Mouse (Mus musculus): ENCODE measurements at regions not wholly inside any gene's neighbourhood (a gene's known extent, or its start where the extent isn't known, plus 50 kb on each side); places are given as distances from the start of the nearest gene placed in this dataset.
"Not testable (repeated sequence)": the region's sequence is repeated elsewhere in the genome, so short reads cannot be mapped to it uniquely, and the experiment has no call there.

GRCm38 (mm10) chr10:30416314-30416713, 184.2 kb downstream of the Trmt11 start:
- Histone ChIP-seq H3K36me3 (ENCODE audit: control insufficient read depth, insufficient read depth, low read length) (no peaks in the 10 kb centered on the region), H3K27ac (ENCODE audit: insufficient read depth, low read depth, low read length) (no peak overlapping the region), H3K4me1 (ENCODE audit: control insufficient read depth, insufficient read depth, low read length) (no peaks in the 10 kb centered on the region), H3K27me3 (replicated peaks; ENCODE audit: control insufficient read depth, insufficient read depth, low read length) (no peaks in the 10 kb centered on the region), H3K4me3 (ENCODE audit: insufficient read depth, low read depth, low read length) (no peak overlapping the region)
- no peak for TF ChIP-seq POLR2A (IDR thresholded peaks at IDR 0.05; ENCODE audit: low read depth, low read length)
- no peak for TF ChIP-seq CTCF (conservative IDR thresholded peaks at IDR 0.05; ENCODE audit: insufficient read depth, insufficient read length, low read depth, low read length)
- WGBS: 68% methylated on average over 3 of the region's 3 CpGs
- DNase-seq: no peak

- DNase-seq: peak; percentile 76
- Histone ChIP-seq H3K4me3 (ENCODE audit: insufficient read depth, low read depth, low read length) (no peak overlapping the region), H3K27ac (ENCODE audit: insufficient read depth, low read depth, low read length) (no peak overlapping the region), H3K27me3 (replicated peaks; ENCODE audit: control insufficient read depth, insufficient read depth, low read length) (no peaks in the 10 kb centered on the region), H3K4me1 (ENCODE audit: control insufficient read depth, insufficient read depth, low read length) (no peaks in the 10 kb centered on the region), H3K36me3 (ENCODE audit: control insufficient read depth, insufficient read depth, low read length) (no peaks in the 10 kb centered on the region)
- TF ChIP-seq CTCF (conservative IDR thresholded peaks at IDR 0.05; ENCODE audit: insufficient read depth, insufficient read length, low read depth, low read length) (no peak), POLR2A (IDR thresholded peaks at IDR 0.05; ENCODE audit: low read depth, low read length) (no peak)
Observed at GRCm38 (mm10) chr10:30411736-30412135, 188.8 kb downstream of the Trmt11 start.

GRCm38 (mm10) chr10:30405669-30406393, 194.7 kb downstream of the Trmt11 start:
- no peak overlapping the region for H3K27ac ChIP-seq (ENCODE audit: insufficient read depth, low read depth, low read length)
- TF ChIP-seq POLR2A (IDR thresholded peaks at IDR 0.05; ENCODE audit: low read depth, low read length) (no peak), CTCF (conservative IDR thresholded peaks at IDR 0.05; ENCODE audit: insufficient read depth, insufficient read length, low read depth, low read length) (no peak)
- no peaks in the 10 kb centered on the region for H3K4me1 ChIP-seq (ENCODE audit: control insufficient read depth, insufficient read depth, low read length)
- DNase-seq: no peak
- no peak overlapping the region for H3K4me3 ChIP-seq (ENCODE audit: insufficient read depth, low read depth, low read length)
- WGBS: 32% methylated on average over 13 of the region's 13 CpGs
- no peaks in the 10 kb centered on the region for H3K36me3 ChIP-seq (ENCODE audit: control insufficient read depth, insufficient read depth, low read length)
- no peaks in the 10 kb centered on the region for H3K27me3 ChIP-seq (replicated peaks; ENCODE audit: control insufficient read depth, insufficient read depth, low read length)

GRCm38 (mm10) chr10:30370542-30370941, 170.2 kb upstream of the Cenpw start:
- H3K4me3 ChIP-seq (ENCODE audit: insufficient read depth, low read depth, low read length): no peak overlapping the region
- TF ChIP-seq CTCF (conservative IDR thresholded peaks at IDR 0.05; ENCODE audit: insufficient read depth, insufficient read length, low read depth, low read length) (no peak), POLR2A (IDR thresholded peaks at IDR 0.05; ENCODE audit: low read depth, low read length) (no peak)
- H3K36me3 ChIP-seq (ENCODE audit: control insufficient read depth, insufficient read depth, low read length): no peaks in the 10 kb centered on the region
- H3K27me3 ChIP-seq (replicated peaks; ENCODE audit: control insufficient read depth, insufficient read depth, low read length): no peaks in the 10 kb centered on the region
- WGBS: 34% methylated on average over 1 of the region's 1 CpGs
- no peaks in the 10 kb centered on the region for H3K4me1 ChIP-seq (ENCODE audit: control insufficient read depth, insufficient read depth, low read length)
- DNase-seq: no peak
- no peak overlapping the region for H3K27ac ChIP-seq (ENCODE audit: insufficient read depth, low read depth, low read length)

- H3K36me3 ChIP-seq (ENCODE audit: control insufficient read depth, insufficient read depth, low read length); H3K4me3 ChIP-seq (ENCODE audit: insufficient read depth, low read depth, low read length); H3K27me3 ChIP-seq (replicated peaks; ENCODE audit: control insufficient read depth, insufficient read depth, low read length); H3K27ac ChIP-seq (ENCODE audit: insufficient read depth, low read depth, low read length); H3K4me1 ChIP-seq (ENCODE audit: control insufficient read depth, insufficient read depth, low read length): not testable (repeated sequence)
- DNase-seq: peak; percentile 62
Observed at GRCm38 (mm10) chr10:30360811-30361210, 160.5 kb upstream of the Cenpw start.

GRCm38 (mm10) chr10:30359051-30359450, 158.7 kb upstream of the Cenpw start:
- no peak for TF ChIP-seq CTCF (conservative IDR thresholded peaks at IDR 0.05; ENCODE audit: insufficient read depth, insufficient read length, low read depth, low read length)
- no peak for TF ChIP-seq POLR2A (IDR thresholded peaks at IDR 0.05; ENCODE audit: low read depth, low read length)

GRCm38 (mm10) chr10:30342965-30343478, 142.7 kb upstream of the Cenpw start:
- Histone ChIP-seq H3K36me3 (ENCODE audit: control insufficient read depth, insufficient read depth, low read length) (no peaks in the 10 kb centered on the region), H3K27me3 (replicated peaks; ENCODE audit: control insufficient read depth, insufficient read depth, low read length) (no peaks in the 10 kb centered on the region), H3K4me1 (ENCODE audit: control insufficient read depth, insufficient read depth, low read length) (no peaks in the 10 kb centered on the region), H3K4me3 (ENCODE audit: insufficient read depth, low read depth, low read length) (no peak overlapping the region), H3K27ac (ENCODE audit: insufficient read depth, low read depth, low read length) (no peak overlapping the region)
- WGBS: 80% methylated on average over 3 of the region's 3 CpGs
- no peak for DNase-seq
- no peak for TF ChIP-seq POLR2A (IDR thresholded peaks at IDR 0.05; ENCODE audit: low read depth, low read length)
- TF ChIP-seq CTCF (conservative IDR thresholded peaks at IDR 0.05; ENCODE audit: insufficient read depth, insufficient read length, low read depth, low read length): no peak

More at GRCm38 (mm10) chr10:30359051-30359450, 158.7 kb upstream of the Cenpw start:
- no peak overlapping the region for H3K27ac ChIP-seq (ENCODE audit: insufficient read depth, low read depth, low read length)
- no peak for DNase-seq
- no peaks in the 10 kb centered on the region for H3K36me3 ChIP-seq (ENCODE audit: control insufficient read depth, insufficient read depth, low read length)
- H3K4me1 ChIP-seq (ENCODE audit: control insufficient read depth, insufficient read depth, low read length): no peaks in the 10 kb centered on the region
- H3K27me3 ChIP-seq (replicated peaks; ENCODE audit: control insufficient read depth, insufficient read depth, low read length): no peaks in the 10 kb centered on the region
- H3K4me3 ChIP-seq (ENCODE audit: insufficient read depth, low read depth, low read length): no peak overlapping the region
- 100% methylated on average over 1 of the region's 1 CpGs for WGBS

All from kidney, adult 2 months (tissue).